8 mouse cellular contexts compared by ENCODE assay signal in the genomic region with DNA sequence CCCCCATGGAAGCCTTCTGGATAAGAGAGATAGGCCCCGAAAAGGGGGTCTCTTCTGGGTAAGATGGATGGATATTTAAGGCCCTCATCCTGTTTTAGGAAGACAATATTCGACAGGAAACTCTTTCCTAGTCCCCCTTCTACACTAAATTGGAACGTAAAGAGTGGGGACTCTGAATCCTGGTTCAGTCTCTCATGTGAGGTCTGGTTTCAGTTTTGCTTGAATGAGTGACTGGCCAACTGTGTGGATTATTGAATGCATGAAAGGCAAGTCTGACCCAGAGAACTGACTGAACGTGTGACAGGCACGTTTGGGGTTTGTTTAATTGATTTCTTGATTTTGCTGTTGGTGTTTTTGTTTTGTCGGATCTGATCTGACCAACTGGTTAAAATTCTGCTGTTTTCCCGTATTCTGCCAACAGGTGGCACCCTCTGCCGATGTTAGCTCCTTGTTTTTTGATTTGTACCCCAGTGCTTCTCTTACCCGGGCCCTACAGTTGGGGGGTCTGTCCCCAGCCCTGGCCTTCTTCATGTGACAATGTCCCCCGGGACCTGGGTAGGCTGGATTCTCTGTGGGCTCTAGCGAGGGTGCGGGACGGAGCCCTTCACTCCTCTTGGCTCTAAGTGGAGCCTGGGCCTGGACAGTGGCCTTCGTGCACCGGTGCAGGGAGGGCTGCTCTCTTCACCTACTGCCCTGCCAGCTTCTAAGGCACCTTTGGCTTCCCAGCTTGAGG. TPM values are rescaled to one million over a fixed set of nuclear protein-coding genes. Genes with fewer than 3 reads are reported as not detected.
DNase-seq lines count a peak whose midpoint lies in the region; ATAC-seq lines count a peak whose summit lies in the region.

No protein-coding gene starts in this region.

- intact Hi-C loops in gastrocnemius, postnatal 14 days (cut with DNase I; ENCODE audit: low total_unique reads) = no loop called here
- intact Hi-C loops in left cerebral cortex, postnatal 14 days (cut with DNase I) = loop anchor here (1.0 to 5.0 kb wide), 2 partner anchors 227 to 428 kb away; a partner anchor contains a TSS

- peak; percentile 91 for ATAC-seq in megakaryocyte progenitor cell, adult 5-6 weeks (replicated peaks; ENCODE audit: poor library complexity)

- peak; percentile 27 for DNase-seq in ovary, postnatal 10 days (ENCODE audit: low spot score)
- DNase-seq in ovary, adult 18-20 months (ENCODE audit: low spot score) = no peak
- peak; percentile 87 for DNase-seq in embryo, embryonic 10.5 days (ENCODE audit: low spot score)
- peak; percentile 38 for DNase-seq in gastrocnemius, postnatal 14 days
- peak; percentile 85 for DNase-seq in induced T-regulatory cell, adult 2 months (ENCODE audit: low read depth)
- DNase-seq in left cerebral cortex, postnatal 14 days (ENCODE audit: low spot score in 2 of 2) = peak; percentile 80 to 84
- DNase-seq in right cerebral cortex, postnatal 36 days (ENCODE audit: low spot score in 2 of 2) = peak; percentile 36 to 48

RNA-seq across cellular contexts. Expression of a gene that starts 16.1 kb away (rescaled TPM):
- 10 to 100 TPM; 68.0 to 70.2 TPM for total RNA-seq in gastrocnemius, postnatal 14 days (2021)
- 10 to 100 TPM; 44.7 to 46.0 TPM for total RNA-seq in left cerebral cortex, postnatal 14 days (2021)
- total RNA-seq in megakaryocyte progenitor cell, adult 5-6 weeks (2015) = 165 and 167 TPM in 2 replicates
- total RNA-seq in megakaryocyte progenitor cell, adult 5-6 weeks (2017) = 141 and 161 TPM in 2 replicates
